Mouse (Mus musculus): Measurements from ENCODE around the gene Clic3. TPM values are rescaled to one million over a fixed set of nuclear protein-coding genes. Genes with fewer than 3 reads are reported as not detected.

The Clic3 gene
- polyA plus RNA-seq, 1 experiment from 2014 or later = 60.5 TPM

DNA sequence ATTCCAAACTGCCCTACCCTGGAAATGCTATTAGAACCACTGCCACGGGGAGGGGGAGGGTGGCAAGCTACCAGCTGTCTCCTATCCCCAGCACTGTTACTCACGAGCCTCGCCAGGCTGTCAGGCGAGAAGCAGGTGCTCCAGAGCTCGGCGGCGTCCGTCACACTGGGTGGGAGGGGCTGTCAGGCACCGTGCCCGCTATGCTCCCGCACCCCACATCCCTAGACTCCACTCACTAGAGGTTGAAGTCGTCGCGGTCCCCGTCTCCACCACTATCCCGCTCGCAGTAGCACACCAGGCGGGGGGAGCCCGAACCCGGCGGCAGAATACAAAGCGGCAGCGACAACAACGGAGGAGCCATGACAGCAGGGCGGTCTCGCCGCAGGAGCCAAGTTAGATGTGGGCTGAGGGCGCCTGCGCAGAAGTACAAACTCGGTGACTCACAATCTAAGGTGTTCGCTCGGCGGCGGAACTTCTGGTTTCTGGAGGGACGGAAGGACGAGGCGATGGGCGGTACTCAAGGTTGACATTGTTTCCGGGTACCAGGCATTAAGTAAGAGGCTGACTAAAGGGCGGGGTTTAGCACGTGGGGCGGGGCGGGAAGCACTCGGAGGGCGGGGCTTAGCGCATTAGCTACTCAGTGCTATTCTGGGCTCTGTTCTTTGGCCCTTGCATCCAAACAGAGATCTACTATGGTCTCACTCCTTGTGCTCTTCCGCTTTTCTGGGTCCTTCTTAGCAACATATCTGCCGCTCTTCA, 4.1 kb downstream of the Clic3 start, which contains the start of gene Paxx:
Paxx (minus strand) TSS at position 544 of the 759 bp plus-strand sequence.
- Histone ChIP-seq H3K4me2 (ENCODE audit: low read depth, low read length) (peak within 1 kb of the TSS; percentile 78), H3K9me3 (replicated peaks; ENCODE audit: control insufficient read depth, low read length) (no peaks in the 10 kb centered on the region), H3K27ac (ENCODE audit: low read length) (peak within 1 kb of the TSS; percentile 95), H3K4me3 (replicated peaks; ENCODE audit: low read length) (peak within 1 kb of the TSS; percentile 79), H3K36me3 (ENCODE audit: control insufficient read depth, insufficient read depth, low read length) (0 out of 2 replicates have a peak, but pooled peaks cover 8% of the 10 kb centered on the region), H3K4me1 (ENCODE audit: control insufficient read depth, insufficient read depth, low read length) (peaks cover 29% of the 10 kb centered on the region), H3K27me3 (ENCODE audit: control insufficient read depth, insufficient read depth, low read length) (no peaks in the 10 kb centered on the region), H3K9ac (ENCODE audit: low read length) (peak within 1 kb of the TSS; percentile 81)
- WGBS = under 1% methylated on average over 48 of the region's 48 CpGs
- peak; percentile 91 for ATAC-seq (ENCODE audit: insufficient read depth, low FRiP score)

DNA sequence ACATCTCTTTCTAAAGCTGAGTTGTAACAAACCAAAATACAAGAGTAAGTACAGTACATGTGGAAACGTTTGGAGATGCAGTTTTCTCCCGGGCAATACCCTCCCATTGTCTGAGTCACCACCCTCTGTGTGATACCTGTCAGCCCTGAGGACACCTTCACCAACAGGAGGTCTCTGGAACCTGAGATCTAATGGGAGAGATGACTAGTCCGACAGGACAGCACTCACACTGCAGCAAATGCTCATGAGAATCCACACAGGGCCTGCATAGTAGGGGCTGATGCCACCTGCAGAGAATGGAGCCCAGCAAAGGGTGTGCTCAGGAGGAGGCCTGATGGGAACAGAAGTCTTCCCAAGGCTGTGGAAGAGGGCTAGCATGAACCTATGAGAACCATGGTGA, 4.8 kb downstream of the Clic3 start:
- ATAC-seq (ENCODE audit: insufficient read depth, low FRiP score) = no peak
- WGBS = 17% methylated on average over 3 of the region's 3 CpGs
- H3K4me2 ChIP-seq (ENCODE audit: low read depth, low read length) = peak overlapping the region; percentile 78
- H3K4me3 ChIP-seq (replicated peaks; ENCODE audit: low read length) = peak overlapping the region; percentile 79
- no peaks in the 10 kb centered on the region for H3K27me3 ChIP-seq (ENCODE audit: control insufficient read depth, insufficient read depth, low read length)
- peak overlapping the region; percentile 84 for H3K27ac ChIP-seq (ENCODE audit: low read length)
- peaks cover 25% of the 10 kb centered on the region for H3K4me1 ChIP-seq (ENCODE audit: control insufficient read depth, insufficient read depth, low read length)
- H3K36me3 ChIP-seq (ENCODE audit: control insufficient read depth, insufficient read depth, low read length) = 0 out of 2 replicates have a peak, but pooled peaks cover 8% of the 10 kb centered on the region
- no peaks in the 10 kb centered on the region for H3K9me3 ChIP-seq (replicated peaks; ENCODE audit: control insufficient read depth, low read length)
- peak overlapping the region; percentile 81 for H3K9ac ChIP-seq (ENCODE audit: low read length)

DNA sequence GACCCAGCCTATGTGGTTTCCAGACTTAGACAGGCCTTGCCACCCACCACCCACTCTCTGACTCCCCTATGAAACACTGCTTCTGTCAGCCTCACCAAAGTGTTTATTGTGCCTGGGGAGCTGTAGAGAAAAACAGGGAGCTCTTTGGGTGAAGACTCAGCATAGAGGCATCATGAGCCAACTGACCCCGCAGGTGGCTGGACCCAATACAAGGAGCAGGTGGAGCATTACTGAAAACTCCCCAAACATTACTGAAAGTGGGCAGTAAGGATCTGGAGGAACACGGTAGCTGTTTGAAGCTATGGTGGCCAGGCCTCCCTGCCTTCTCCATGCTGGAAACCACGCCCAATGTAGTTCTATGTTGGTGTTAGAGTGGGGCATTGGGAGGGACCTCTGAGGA, 7.0 kb downstream of the Clic3 start:
- no peak overlapping the region for H3K4me3 ChIP-seq (replicated peaks; ENCODE audit: low read length)
- peaks cover 23% of the 10 kb centered on the region for H3K4me1 ChIP-seq (ENCODE audit: control insufficient read depth, insufficient read depth, low read length)
- ATAC-seq (ENCODE audit: insufficient read depth, low FRiP score) = no peak
- no peak overlapping the region for H3K4me2 ChIP-seq (ENCODE audit: low read depth, low read length)
- WGBS = 89% methylated on average over 3 of the region's 3 CpGs
- no peaks in the 10 kb centered on the region for H3K27me3 ChIP-seq (ENCODE audit: control insufficient read depth, insufficient read depth, low read length)
- no peaks in the 10 kb centered on the region for H3K36me3 ChIP-seq (ENCODE audit: control insufficient read depth, insufficient read depth, low read length)
- no peaks in the 10 kb centered on the region for H3K9me3 ChIP-seq (replicated peaks; ENCODE audit: control insufficient read depth, low read length)
- no peak overlapping the region for H3K27ac ChIP-seq (ENCODE audit: low read length)
- no peak overlapping the region for H3K9ac ChIP-seq (ENCODE audit: low read length)

DNA sequence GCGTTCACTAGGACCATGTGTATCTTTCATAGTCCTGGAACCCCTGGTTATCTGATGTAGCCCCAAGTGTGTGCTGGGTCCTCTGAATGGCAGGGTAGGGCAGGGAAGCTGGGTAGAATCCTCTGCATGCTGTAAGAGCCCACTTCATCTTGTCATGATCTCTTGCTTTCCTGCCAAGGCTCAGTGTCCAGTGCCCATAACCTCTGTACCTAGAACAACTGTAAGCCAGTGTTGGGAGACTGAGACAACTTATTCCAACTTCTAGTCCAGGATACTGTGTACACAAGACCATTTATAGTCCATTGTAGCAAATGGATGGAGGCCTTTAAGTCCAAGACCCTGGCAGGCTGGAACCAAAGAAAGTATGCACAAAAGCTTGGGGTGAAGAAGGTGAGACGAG, 8.6 kb downstream of the Clic3 start:
- H3K27me3 ChIP-seq (ENCODE audit: control insufficient read depth, insufficient read depth, low read length) = no peaks in the 10 kb centered on the region; the same call in 1 of the 2 replicates
- no peak overlapping the region for H3K4me2 ChIP-seq (ENCODE audit: low read depth, low read length)
- ATAC-seq (ENCODE audit: insufficient read depth, low FRiP score) = no peak
- 71% methylated on average over 2 of the region's 2 CpGs for WGBS
- H3K4me1 ChIP-seq (ENCODE audit: control insufficient read depth, insufficient read depth, low read length) = peaks cover 7% of the 10 kb centered on the region
- no peak overlapping the region for H3K4me3 ChIP-seq (replicated peaks; ENCODE audit: low read length)
- H3K9me3 ChIP-seq (replicated peaks; ENCODE audit: control insufficient read depth, low read length) = no peaks in the 10 kb centered on the region
- no peak overlapping the region for H3K9ac ChIP-seq (ENCODE audit: low read length)
- H3K27ac ChIP-seq (ENCODE audit: low read length) = no peak overlapping the region
- no peaks in the 10 kb centered on the region for H3K36me3 ChIP-seq (ENCODE audit: control insufficient read depth, insufficient read depth, low read length)

DNA sequence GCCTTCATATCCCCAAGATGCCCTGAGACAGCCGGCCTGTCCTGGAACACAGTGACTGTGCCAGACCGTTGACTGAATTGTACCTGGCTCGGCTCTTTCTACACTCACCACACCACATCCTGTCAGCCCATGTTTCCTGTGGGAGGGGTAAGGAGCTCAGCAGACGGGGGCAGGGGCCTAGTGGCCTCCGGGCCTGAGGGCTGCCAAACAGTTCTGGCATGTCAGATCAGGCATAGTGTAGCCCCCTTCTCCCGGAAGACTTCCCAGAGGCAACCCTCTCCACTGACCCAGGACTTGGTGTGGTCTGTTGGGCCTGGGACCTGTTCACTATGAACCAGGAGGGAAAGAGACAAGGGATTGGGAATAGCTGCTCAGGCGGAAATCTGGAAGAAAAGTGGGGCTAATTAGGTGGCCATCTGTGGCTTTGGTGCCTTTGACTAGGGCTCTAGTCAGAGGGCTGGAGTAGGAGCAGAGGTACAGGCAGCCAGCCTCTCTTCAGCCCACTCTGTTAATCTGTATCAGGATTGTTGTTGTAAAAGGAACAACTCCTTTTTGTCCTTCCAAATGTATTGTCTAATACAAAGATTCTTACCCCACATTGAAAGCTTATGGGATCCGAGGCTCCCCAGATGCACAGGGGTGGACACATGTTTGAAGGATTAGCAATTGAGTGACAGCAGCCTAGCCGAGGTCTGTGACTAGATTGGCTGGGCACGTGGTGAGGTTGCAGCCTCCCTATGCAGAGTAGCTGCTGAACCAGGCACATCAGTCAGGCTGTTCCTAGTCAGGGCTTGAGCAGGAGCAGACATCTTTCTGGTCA, 9.4 kb downstream of the Clic3 start:
- Histone ChIP-seq H3K36me3 (ENCODE audit: control insufficient read depth, insufficient read depth, low read length) (no peaks in the 10 kb centered on the region), H3K27me3 (ENCODE audit: control insufficient read depth, insufficient read depth, low read length) (no peaks in the 10 kb centered on the region; the same call in 1 of the 2 replicates), H3K4me2 (ENCODE audit: low read depth, low read length) (no peak overlapping the region), H3K9ac (ENCODE audit: low read length) (peak overlapping the region; percentile 21; the same call in 1 of the 2 replicates), H3K27ac (ENCODE audit: low read length) (no peak overlapping the region), H3K9me3 (replicated peaks; ENCODE audit: control insufficient read depth, low read length) (no peaks in the 10 kb centered on the region), H3K4me3 (replicated peaks; ENCODE audit: low read length) (no peak overlapping the region), H3K4me1 (ENCODE audit: control insufficient read depth, insufficient read depth, low read length) (peaks cover 7% of the 10 kb centered on the region)
- ATAC-seq (ENCODE audit: insufficient read depth, low FRiP score) = no peak
- WGBS = 48% methylated on average over 10 of the region's 10 CpGs

DNA sequence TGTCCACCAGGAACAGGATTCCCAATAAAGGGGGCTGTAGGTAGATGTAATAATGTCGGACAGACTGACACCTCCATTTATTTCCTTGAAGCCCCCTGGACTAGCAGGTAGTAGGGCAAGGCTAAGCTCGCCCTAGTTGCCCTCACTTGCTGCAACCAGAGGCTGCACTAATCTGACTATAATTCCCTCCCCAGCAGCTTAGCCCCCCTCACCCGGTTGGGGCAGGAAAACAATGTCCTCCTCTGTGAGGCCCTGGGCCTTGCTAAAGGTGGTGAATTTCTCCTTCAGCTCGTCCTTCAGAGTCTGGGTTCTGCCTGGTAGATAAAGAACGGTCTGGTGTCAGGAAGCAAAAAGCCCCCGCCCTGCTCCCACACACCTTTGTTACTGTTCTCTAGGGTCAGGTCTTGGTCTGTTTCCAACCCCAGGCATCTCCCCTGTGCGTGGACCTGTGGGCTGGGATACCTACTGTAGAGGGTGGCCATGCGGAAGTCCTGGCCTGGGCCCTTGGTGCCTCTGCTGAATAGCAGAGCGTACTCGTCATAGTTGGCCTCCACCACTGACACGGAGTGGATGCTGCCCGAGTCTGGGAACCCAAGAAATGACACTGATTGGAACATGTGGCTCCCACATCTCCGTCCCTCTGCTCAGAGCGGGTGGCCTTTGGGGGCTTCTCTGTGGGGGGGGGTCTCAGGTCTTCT, 11.1 kb downstream of the Clic3 start:
- WGBS = 70% methylated on average over 14 of the region's 14 CpGs
- no peak for ATAC-seq (ENCODE audit: insufficient read depth, low FRiP score)

DNA sequence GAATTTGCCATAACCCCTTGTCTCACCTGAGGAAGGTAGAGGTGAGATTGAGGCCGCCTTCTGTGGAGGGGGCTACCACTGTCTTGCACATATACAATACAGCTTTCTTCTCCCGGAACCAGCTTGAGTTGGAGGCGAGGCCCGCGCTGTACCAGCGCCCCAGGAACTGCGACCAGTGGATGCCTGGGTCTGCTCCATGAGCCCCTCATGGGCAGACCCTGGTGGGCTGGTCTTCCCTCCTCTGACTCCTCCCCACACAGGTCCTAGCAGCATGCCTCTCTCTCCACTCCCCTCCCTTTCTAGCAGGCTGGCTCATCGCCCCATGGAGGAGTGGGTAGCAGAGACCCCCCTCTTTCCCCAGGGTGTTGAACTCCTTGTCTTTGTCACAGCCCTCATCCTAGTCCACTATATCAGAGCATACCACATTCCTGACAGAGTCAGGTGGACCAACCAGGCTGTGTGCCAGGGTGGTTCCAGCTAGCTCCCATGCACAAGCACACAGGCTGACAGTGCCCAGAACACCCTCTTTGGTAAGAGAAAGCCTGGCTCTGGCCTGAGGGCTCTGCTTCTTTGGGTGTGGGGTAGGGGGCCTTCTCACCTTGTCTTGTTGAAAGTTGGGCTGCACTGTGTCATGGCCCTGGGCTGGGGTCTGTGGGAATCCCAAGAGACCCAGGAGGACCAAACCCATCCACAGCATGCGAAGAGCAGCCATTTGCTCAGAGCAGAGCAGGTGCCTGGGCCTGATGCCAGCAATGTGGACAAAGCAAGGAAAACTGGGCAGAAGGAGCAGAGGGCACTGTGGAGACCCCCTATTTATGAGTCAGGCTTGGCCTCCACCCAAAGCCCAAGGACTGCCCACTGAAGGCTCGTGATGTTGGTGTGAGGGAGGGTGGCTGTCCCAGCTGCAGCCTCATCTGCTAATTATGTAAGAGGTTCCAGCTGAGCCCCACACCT, 12.6 kb downstream of the Clic3 start:
- Histone ChIP-seq H3K36me3 (ENCODE audit: control insufficient read depth, insufficient read depth, low read length) (no peaks in the 10 kb centered on the region), H3K4me3 (replicated peaks; ENCODE audit: low read length) (no peak overlapping the region), H3K4me2 (ENCODE audit: low read depth, low read length) (no peak overlapping the region), H3K9ac (ENCODE audit: low read length) (no peak overlapping the region), H3K27ac (ENCODE audit: low read length) (no peak overlapping the region), H3K9me3 (replicated peaks; ENCODE audit: control insufficient read depth, low read length) (no peaks in the 10 kb centered on the region), H3K4me1 (ENCODE audit: control insufficient read depth, insufficient read depth, low read length) (no peaks in the 10 kb centered on the region; the same call in 1 of the 2 replicates), H3K27me3 (ENCODE audit: control insufficient read depth, insufficient read depth, low read length) (no peaks in the 10 kb centered on the region; the same call in 1 of the 2 replicates)
- ATAC-seq (ENCODE audit: insufficient read depth, low FRiP score) = 0 out of 2 replicates have a peak, but pooled peaks have one; percentile 34
- 70% methylated on average over 10 of the region's 10 CpGs for WGBS

More for the DNA sequence above, 11.1 kb downstream of the Clic3 start:
- Histone ChIP-seq H3K27ac (ENCODE audit: low read length) (no peak overlapping the region), H3K4me1 (ENCODE audit: control insufficient read depth, insufficient read depth, low read length) (no peaks in the 10 kb centered on the region; the same call in 1 of the 2 replicates), H3K9me3 (replicated peaks; ENCODE audit: control insufficient read depth, low read length) (no peaks in the 10 kb centered on the region), H3K4me3 (replicated peaks; ENCODE audit: low read length) (no peak overlapping the region), H3K27me3 (ENCODE audit: control insufficient read depth, insufficient read depth, low read length) (no peaks in the 10 kb centered on the region; the same call in 1 of the 2 replicates), H3K36me3 (ENCODE audit: control insufficient read depth, insufficient read depth, low read length) (no peaks in the 10 kb centered on the region), H3K4me2 (ENCODE audit: low read depth, low read length) (no peak overlapping the region), H3K9ac (ENCODE audit: low read length) (no peak overlapping the region)

DNA sequence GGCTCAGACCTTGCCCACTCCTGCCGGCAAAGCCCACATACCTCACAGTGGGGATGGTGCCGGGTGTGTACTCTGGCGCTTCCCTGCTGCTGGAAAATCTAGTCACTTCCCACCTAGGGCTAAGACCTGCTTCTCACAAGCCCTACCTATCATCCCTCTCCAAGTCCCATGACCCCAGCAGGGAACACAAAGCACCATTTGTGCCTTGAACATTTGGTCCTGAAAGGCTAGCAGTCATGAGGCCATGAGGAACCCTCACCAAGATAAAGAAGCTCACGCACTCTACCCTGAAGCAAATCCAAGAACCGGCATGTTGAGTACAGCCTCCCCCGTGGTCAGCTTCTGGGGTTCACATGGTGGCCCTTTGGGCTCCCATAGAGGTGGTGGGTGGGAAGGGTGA, 13.3 kb downstream of the Clic3 start, which contains the start of gene Ptgds:
Ptgds (minus strand) TSS at position 78 of the 400 bp plus-strand sequence.
- Histone ChIP-seq H3K9ac (ENCODE audit: low read length) (no peak within 1 kb of the TSS), H3K27me3 (ENCODE audit: control insufficient read depth, insufficient read depth, low read length) (no peaks in the 10 kb centered on the region; the same call in 1 of the 2 replicates), H3K4me3 (replicated peaks; ENCODE audit: low read length) (no peak within 1 kb of the TSS), H3K4me2 (ENCODE audit: low read depth, low read length) (no peak within 1 kb of the TSS), H3K9me3 (replicated peaks; ENCODE audit: control insufficient read depth, low read length) (no peaks in the 10 kb centered on the region), H3K36me3 (ENCODE audit: control insufficient read depth, insufficient read depth, low read length) (no peaks in the 10 kb centered on the region), H3K27ac (ENCODE audit: low read length) (no peak within 1 kb of the TSS), H3K4me1 (ENCODE audit: control insufficient read depth, insufficient read depth, low read length) (no peaks in the 10 kb centered on the region; the same call in 1 of the 2 replicates)
- no peak for ATAC-seq (ENCODE audit: insufficient read depth, low FRiP score)
- WGBS = 45% methylated on average over 6 of the region's 6 CpGs

All from stomach, embryonic 16.5 days (tissue).